Mouse (Mus musculus) MEL (cell line): Measurements from ENCODE around the gene Sebox.

ENCODE experiments used
- CTCF ChIP-seq, 3 experiments: IDR thresholded peaks in 2 of 3; conservative IDR thresholded peaks in 1 of 3; 2 replicates each; pipeline ENCODE4 v1.5.1; 2011 to 2012; ENCODE audit warnings: low read length in 3 of 3, low read depth in 2 of 3, mild to moderate bottlenecking in 2 of 3, improper control_type of control experiment in 1 of 3, inconsistent platforms in 1 of 3, mixed read lengths in 1 of 3, moderate library complexity in 1 of 3; ENCODE audit not compliant: control insufficient read depth in 1 of 3, insufficient read depth in 1 of 3, poor library complexity in 1 of 3, severe bottlenecking in 1 of 3
- JUND ChIP-seq: IDR thresholded peaks from 2 replicates; pipeline ENCODE4 v1.6.1; 2011; ENCODE audit warnings: low read depth, mild to moderate bottlenecking, improper control_type of control experiment, low read length
- MXI1 ChIP-seq: IDR thresholded peaks from 2 replicates; pipeline ENCODE4 v1.6.1; 2011; ENCODE audit warnings: mild to moderate bottlenecking, low read depth, low read length, improper control_type of control experiment
- NELFE ChIP-seq: IDR thresholded peaks from 2 replicates; pipeline ENCODE4 v1.6.1; 2011; ENCODE audit warnings: low read depth, low read length, improper control_type of control experiment
- POLR2A ChIP-seq, 2 experiments: IDR thresholded peaks; 2 replicates each; pipeline ENCODE4 v1.6.1; 2011 to 2012; ENCODE audit warnings: low read length in 2 of 2, mild to moderate bottlenecking in 2 of 2, control low read depth in 1 of 2, improper control_type of control experiment in 1 of 2, low read depth in 1 of 2, moderate library complexity in 1 of 2; ENCODE audit not compliant: control insufficient read depth in 1 of 2, insufficient read depth in 1 of 2, poor library complexity in 1 of 2
- POLR2AphosphoS2 ChIP-seq: IDR thresholded peaks from 2 replicates; pipeline ENCODE4 v1.6.1; 2011; ENCODE audit warnings: low read length, improper control_type of control experiment
- RCOR1 ChIP-seq: IDR thresholded peaks from 2 replicates; pipeline ENCODE4 v1.6.1; 2012; ENCODE audit warnings: low read depth, mild to moderate bottlenecking, inconsistent platforms, low read length, improper control_type of control experiment
- TBP ChIP-seq: IDR thresholded peaks from 2 replicates; pipeline ENCODE4 v1.8.0; 2011; ENCODE audit warnings: low read depth, low read length, improper control_type of control experiment
- UBTF ChIP-seq: IDR thresholded peaks from 2 replicates; pipeline ENCODE4 v1.6.1; 2012; ENCODE audit warnings: low read depth, mild to moderate bottlenecking, inconsistent platforms, low read length, improper control_type of control experiment, moderate library complexity, borderline replicate concordance; ENCODE audit not compliant: insufficient read depth
- USF1 ChIP-seq: IDR thresholded peaks from 2 replicates; pipeline ENCODE4 v1.6.1; 2014; ENCODE audit warnings: low read depth, mild to moderate bottlenecking, inconsistent platforms, low read length, improper control_type of control experiment, moderate library complexity
- ZMIZ1 ChIP-seq: IDR thresholded peaks from 2 replicates; pipeline ENCODE4 v1.6.1; 2012; ENCODE audit warnings: low read depth, mild to moderate bottlenecking, inconsistent platforms, low read length, improper control_type of control experiment, moderate library complexity

GRCm38 (mm10) chr11:78515549-78516325 is 12.5 kb downstream of the Sebox start:
- TF ChIP-seq POLR2A (IDR thresholded peaks at IDR 0.05; ENCODE audit: control insufficient read depth in 1 of 2, insufficient read depth in 1 of 2, low read depth in 1 of 2, low read length in 2 of 2, poor library complexity in 1 of 2) (no peak), CTCF (IDR thresholded peaks at IDR 0.05 in 2 of 3, conservative IDR thresholded peaks at IDR 0.05 in 1 of 3; ENCODE audit: control insufficient read depth in 1 of 3, insufficient read depth in 1 of 3, low read depth in 2 of 3, low read length in 3 of 3, poor library complexity in 1 of 3, severe bottlenecking in 1 of 3) (peak; percentile 55 to 79 (median 70)), TBP (no peak), POLR2AphosphoS2 (no peak), RCOR1 (no peak), MXI1 (0 out of 2 replicates have a peak, but pooled peaks have one; percentile 33), UBTF (no peak), USF1 (no peak), JUND (no peak), ZMIZ1 (no peak), NELFE (no peak)
